Mouse (Mus musculus): ENCODE results near the gene Gstm5.
"Not testable (repeated sequence)": the region's sequence is repeated elsewhere in the genome, so short reads cannot be mapped to it uniquely, and the experiment has no call there.

Gene Gstm5

DNA sequence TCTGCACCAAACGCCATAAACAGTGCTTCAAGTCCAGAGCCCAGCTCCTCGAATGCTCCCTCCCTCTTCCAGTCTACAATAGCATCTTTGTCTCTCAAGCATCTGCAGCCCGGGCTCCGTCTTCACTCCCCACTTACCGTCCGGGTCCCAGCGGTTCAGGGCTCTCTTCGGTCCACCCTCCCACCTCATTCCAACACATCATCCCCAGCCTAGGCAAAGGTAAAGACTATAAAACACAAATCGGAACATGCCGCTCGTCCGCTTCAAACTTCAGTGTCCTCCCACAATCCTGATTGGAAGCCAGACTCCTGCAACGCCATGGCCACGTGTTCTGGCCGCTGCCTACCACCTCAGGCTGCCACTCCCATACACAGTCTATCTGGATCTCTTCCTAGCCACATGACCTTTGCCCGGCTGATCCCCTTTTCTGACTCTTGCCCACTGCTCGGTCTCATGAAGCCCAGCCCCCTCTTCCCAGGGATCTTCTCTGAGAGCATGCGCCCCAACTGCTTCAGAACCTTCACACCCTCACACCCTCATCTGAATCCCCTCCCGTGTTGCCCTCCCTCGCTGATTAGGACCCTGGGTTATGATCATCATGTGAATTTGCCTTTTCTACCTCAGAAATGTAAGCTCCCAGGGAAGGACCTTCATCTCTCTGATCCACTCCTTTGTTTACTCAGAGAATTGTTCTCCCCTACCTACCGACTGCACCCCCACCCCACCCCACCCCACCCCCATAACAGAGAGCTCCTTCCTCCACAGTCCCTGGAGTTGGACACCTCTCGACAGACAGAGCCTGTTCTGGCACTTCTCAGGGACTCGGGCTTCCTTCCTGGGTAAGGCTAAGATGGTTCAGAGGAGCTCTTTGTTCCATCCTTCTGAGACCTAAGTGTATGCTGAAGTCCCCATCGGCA is 22.0 kb upstream of the Gstm5 start:
- no peak for DNase-seq (ENCODE audit: low spot score)

DNA sequence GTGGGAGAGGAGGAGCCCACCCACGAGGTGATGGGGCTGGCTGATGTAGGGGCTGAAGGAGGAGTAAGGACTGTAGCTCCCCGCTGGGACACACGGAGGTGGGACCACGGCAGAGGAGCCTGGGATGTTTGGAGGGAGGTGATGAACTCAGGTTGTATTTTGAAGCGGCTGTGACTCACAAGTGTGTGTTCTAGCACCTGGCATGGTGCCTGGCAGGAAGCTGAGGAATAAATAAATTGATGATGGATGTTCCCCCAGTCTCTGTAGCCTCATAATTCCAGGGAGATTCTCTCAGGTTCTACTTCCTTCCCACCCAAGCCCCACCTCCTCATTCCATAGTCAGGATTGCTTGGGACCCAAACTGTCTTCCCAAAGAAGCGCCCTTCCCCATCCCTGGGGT is 20.4 kb upstream of the Gstm5 start:
- no peak for DNase-seq (ENCODE audit: low spot score)

DNA sequence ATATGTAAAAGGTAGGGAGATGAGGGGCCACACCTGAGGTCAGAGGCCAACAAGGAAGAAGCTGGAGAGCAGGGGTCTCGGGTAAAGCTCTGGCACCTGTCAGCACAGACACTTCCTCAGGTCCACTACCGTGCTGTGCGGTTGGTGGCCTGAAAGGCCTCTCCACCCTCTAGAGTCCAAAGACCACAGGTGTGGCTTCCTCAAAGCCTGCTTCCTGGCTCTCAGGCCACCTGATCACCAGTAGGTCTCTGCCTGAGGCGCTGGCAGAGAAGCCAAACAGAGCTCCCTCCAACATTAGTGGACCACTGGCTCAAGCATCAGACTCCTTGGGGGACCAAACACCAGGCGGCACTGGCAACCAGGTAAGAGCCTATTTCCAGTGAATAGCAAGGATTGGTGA is 18.6 kb upstream of the Gstm5 start, which contains the start of gene Eps8l3:
Gene Eps8l3 (plus strand): TSS at position 225 of the 400 bp plus-strand sequence.
- no peak for DNase-seq (ENCODE audit: low spot score)

DNA sequence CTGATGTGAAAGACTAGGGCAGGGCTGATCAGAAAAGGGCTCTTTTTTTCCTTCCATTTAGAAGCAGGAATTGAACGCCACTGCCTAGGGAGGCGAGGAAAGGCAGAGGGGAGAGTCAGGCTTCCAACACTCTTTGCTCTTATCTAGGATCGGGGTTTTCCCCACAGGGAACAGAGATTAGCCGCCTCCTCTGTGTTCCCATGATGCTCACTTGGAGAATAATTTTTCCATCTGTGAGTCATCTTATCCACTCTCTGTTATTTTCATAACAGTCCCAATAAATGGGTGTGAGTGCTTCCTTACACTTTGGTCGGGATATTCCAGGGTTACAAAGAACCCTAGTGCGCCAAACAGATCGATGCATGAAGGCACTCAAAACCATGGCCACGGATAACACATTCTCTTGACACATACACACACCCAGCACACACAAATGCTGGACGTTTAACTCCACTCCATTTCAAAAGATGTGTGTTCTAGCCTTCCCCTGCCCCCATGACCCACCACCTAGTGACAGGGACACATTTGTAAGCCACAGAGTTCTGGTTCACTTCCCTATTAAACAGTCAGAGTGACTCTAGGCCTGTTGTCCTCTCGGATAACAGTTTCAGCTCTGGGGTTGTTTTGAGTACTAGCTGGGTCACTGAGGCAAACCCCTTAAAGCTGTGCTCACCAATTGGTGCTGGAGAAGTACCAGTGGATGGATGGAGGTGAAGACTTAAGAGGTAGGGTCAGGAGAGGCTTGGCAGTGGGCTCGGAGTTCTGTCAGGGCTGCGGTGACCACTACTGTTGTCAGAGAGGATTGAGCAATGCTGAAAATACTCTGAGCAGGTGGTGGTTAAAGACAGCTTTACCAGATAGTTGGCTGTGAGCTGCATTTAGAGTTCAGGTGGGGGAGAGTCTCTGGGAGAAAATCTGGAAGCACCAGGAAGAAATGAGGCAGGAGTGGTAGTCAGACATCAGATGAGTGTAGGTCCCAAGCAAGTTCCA is 17.6 kb upstream of the Gstm5 start:
- no peak for DNase-seq (ENCODE audit: low spot score)

DNA sequence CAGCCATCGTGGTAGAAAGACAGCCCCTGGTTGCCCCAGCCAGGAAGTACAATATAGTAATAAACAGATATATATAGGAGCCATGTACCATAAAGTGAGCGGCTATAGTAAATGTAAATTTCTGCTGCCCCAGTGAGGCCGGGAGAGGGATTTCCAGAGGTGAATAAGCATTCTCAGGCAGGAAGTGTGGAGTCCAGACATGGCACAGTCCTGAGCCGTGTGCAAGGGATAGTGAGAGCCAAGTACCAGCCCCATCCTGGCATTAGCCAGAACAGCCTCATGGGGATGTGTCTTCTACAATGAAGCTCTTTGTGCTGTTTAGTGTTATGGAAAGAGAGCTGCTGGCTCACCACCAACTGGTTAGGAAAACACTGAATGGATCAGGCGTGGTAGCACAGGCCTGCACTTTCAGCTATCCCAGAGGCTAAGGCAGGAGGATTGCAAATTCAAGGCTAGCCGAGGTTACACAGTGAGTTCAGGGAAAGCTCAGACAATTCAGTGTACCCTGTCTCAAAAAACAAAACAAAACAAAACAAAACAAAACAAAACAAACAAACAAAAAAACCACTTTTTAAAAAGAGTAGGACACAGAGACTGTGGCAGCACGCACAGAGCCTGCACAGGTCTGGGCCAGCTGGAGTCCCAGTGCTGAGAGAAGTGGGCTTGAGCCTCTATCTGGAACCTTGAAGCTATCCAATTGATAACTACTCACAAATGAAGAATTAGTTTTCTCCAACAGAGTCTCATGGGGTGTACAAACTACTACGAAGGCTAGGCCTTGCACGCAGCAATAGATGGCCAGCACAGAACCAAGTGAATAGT is 7.7 kb upstream of the Gstm5 start:
- peak; percentile 91 for DNase-seq (ENCODE audit: low spot score)

DNA sequence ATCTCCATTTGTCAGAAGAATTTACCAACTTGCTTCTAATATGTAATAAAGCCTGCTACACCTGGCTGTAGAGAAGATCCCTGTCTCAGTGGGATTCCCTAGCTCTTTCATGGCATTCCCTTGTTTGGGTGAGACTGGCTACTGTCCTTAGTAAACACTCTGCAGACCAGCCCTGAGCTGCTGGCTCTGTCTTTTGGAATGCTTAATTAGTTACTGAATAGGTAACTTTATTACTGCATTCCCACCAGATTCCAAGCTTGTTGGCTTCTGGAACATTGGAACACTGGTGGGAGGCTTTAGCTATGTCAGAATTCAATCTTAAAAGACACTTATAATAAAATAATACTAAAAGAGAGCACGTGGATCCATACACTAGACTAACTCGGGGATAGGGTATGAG is 6.4 kb upstream of the Gstm5 start:
- DNase-seq (ENCODE audit: low spot score) = not testable (repeated sequence)

DNA sequence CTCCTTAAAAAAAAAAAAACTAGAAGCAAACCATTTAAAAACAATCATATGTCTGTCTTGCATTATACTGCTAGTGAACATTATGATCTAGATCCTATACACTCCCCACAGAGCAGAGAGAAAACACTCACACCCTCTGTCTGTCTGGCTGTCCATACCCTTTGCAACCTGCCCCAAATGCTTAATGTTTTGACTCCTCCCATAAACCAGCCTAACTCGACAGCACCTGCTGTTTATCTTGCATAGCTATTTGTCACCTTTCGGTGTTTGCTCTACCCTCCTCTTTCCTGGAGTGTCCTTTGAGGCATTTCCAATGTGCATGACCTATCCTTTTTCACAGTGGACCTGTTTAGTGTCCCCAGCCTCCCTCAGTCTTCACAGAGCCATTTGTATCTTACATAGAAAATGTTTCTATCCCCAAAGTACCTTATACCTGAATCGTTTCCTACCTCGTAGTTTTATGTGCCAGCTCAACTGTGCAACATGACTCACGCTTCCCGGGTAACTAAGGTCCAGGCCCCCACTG is 364 bp upstream of the Gstm5 start:
- no peak for DNase-seq (ENCODE audit: low spot score)

DNA sequence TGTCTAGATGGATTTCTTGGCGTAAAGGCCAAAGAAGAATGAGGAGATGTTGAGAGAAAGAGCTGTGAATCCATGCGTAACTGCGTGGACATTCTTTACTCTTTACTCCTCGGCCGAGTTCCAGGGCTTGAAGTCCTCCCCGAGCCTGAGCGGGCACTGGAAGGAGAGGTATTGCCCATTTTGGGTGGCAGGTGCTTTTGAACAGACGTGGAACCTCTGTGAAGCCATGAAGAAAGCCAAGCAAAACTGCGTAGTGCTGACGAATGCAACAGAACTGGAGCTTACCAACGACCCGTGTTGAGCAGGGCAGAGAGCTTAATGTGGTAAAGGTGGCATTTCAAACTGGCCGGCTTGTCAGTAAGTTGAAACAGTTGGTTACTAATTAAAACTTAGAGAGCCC is 3.1 kb downstream of the Gstm5 start:
- DNase-seq (ENCODE audit: low spot score) = no peak

DNA sequence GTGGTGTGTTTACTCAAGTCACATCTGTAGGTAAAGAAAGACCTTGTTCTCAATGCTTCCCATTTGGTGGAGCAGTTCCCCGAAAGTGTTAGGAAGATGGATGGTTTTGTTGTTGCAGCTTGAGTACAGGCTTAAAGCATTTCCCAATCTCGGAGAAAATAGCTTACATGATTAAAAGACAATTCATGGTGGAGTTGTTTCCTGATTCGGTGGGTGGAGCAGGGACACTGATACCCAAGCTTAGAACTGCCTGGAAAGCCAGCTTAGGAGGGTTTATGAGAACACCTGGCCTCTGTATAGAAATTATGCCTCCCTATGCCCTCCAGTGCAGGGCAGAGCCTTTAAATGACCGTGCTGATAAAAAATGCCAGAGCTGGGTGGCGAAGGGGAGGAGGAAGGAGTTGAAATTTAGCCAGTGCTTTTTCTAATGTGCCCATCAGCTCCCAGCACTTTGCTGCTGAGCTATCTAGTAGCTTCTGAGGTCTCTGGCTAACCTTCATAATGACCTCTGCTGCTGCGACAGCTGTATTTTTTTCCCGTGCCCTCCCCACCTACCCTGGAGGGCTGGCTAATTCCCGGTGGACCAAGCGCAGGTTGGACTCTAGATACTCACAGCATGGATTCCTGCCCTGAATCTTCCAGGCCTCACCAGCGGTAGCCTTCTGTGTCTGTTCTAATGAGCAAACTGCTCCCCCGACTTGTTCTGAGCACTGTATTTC is 5.5 kb downstream of the Gstm5 start:
- DNase-seq (ENCODE audit: low spot score) = no peak

DNA sequence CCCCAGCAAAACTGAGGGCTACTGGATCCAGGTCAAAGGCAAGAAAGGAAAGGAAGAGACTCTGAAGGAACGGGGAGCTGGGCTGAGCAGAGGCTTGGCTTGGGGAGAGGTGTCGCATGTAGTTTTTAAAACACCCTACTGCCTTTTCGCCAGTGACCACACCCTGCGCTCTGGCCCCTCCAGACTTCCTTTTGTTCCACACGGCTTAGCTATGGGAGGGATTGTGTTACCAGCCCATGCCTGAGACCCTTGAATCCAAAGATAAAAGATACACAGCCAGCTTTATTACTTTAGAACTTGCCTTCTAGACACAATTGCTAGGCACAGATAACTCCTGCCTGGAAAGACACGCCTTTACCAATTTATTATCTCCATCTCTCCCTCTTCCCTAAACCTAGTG is 10.3 kb downstream of the Gstm5 start:
- DNase-seq (ENCODE audit: low spot score) = no peak

DNA sequence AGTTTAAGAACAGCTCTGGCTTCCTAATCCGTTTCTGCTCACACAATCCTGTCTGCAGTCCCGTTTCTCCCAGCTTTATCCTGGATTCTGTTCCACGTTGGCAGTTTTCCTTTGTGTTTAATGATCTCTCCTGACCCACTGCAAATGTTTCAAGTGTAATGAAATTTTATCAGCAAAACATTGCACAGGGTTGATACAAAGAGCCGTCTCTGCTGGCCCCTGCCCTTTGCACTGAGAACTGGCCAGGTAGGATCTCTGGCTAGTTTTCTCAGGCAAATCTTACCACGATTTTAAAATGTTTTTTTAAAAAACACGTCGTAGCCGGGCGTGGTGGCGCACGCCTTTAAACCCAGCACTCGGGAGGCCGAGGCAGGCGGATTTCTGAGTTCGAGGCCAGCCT is 21.1 kb downstream of the Gstm5 start:
- no peak for DNase-seq (ENCODE audit: low spot score)

DNA sequence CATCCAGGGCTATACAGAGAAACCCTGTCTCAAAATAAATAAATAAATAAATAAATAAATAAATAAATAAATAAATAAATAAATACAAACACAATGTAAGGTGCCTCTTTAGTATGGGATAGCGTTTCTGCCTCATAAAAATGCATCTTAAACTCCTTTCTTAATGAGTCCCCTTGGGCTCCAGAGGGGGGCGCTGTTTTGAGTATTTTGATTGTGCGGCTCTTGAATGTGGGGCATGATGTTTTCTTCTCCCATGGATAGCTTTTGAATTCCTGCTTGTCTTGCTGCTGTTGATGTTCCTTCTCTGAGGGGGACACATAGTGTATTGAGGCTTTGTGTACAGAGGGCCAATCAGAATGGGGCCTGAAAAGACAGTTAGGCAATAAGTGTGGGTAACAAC is 21.5 kb downstream of the Gstm5 start:
- DNase-seq (ENCODE audit: low spot score) = no peak

DNA sequence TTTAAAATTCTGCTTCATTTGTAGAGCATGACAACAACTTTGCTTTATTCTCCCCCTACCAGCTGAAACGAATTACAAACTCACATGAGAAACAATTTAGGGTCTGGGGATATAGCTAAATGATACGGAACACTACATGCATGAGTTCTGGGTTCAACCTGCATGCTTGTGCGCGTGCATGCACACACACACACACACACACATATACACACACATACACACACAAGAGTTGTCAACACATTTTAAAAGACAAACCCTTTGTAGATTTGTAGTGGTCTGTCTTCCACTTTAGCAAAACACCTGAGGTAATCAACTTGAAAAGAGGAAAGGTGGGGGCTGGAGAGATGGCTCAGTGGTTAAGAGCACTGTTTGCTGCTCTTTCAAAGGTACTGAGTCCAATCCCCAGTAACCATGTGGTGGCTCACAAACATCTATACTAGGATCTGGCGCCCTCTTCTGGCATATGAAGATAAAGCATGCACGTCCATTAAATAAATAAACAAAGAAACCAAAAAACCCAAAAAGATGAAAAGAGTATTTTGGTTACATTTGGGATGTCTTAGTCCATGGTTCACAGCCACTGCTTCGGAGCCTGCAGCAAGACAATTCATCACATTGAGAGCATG is 22.3 kb downstream of the Gstm5 start:
- peak; percentile 73 for DNase-seq (ENCODE audit: low spot score)

DNA sequence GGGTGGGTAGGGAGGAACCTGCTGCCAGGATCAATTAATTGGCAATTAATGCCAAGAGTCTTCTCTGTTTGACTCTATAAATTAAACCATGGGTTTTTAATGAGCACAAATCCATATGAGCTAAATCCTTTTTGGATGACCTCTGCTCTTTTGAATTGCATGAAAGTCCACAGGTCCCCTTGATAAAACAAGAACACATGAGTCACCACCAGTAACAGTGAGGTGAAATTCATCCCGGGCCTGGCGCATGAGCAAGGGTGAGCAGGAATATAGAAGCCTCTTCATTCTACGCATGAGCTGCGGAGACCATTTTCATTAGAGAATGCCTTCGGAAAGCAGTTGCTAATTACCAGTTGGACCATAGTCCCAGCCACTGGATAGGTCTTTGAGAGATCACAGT is 24.7 kb downstream of the Gstm5 start:
- DNase-seq (ENCODE audit: low spot score) = no peak

DNA sequence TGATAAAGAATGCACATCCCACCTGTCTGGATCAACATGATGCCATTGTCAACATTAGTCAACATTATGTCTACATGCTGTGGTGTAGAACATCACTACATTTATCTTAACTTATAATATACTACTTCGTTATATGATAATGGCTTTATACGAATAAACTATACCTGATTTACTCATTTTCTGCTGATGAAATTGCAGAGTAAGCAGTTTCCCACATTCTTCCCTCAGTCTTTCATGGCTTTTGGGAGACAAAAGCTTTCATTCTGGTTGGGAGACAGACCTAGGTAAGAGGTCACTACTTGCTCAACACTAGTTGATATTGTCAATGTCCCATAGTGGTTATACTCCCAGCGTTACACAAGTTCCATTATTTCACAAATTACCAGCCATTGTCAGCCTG is 29.7 kb downstream of the Gstm5 start:
- no peak for DNase-seq (ENCODE audit: low spot score)

DNA sequence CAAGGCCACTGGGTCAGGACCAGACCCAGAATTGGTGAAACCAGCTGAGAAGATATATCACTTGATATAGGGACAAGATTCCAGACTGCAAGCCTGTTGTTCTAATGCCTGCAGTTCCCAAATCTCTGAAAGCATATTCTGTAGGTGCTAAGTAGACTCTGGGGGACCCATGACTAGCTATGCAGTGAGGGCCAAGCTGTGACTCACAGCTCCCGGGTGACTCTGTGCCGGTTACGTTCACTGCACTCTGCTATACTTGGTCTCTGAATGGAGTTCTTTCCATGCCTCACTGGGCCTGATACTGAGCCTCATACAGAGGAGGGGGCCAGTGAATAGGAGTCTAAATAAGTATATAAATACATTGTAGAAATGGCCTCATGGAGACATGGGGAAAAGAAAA is 32.2 kb downstream of the Gstm5 start:
- no peak for DNase-seq (ENCODE audit: low spot score)

DNA sequence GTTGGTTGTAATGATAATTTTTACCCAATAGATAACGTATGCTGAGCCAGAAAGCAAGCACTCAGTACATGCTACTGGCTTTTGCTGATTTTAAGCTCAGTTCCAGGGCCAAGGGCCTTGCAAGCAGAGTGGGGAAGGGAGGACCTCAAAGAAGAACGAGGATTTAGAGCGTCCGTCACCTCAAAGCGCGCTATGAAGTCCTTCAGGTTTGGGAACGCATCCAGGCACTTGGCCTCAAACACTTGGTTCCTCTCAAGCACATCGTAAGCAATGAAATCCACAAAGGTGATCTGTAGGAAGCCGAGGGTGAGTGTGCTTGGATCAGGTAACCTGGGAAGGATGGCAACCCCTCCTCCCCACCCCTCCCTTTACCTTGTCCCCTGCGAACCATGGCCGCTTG is 33.1 kb downstream of the Gstm5 start:
- DNase-seq (ENCODE audit: low spot score) = no peak

DNA sequence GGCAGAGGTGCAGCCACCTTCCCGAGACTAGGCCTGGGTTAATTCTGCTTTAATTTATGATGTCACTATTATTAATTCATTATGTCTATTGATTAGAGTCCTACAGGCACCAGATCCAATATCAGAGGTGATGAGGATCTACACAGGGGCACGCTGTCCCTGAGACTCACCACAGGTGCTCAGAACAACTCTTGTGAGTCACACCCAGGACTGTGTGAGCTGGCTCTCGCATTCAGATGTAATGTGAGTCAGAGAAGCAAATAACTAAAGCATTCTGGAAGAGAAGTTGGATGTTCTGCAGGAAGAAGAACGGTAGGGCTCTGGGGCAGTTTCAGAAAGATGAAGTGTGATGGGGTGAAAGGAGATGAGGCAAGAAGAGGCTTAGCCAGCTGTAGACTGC is 33.6 kb downstream of the Gstm5 start:
- no peak for DNase-seq (ENCODE audit: low spot score)

DNA sequence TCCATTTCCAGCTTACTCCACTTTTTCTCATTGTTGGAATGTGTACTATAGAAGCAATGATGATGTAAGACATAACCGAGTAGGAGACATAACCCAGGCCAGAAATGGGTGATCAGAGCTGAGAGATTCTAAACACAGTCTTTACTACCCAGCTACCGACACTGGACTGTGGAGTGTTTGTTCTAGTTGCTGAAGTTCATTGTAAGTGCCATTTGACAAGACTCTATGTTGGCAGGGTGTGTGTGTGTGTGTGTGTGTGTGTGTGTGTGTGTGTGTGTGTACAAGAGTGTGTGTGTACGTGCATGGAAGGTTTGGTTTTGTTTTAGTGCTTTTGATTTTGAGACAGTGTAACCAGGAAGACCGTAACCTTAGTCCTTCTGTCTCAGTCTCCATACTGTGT is 34.1 kb downstream of the Gstm5 start:
- no peak for DNase-seq (ENCODE audit: low spot score)

DNA sequence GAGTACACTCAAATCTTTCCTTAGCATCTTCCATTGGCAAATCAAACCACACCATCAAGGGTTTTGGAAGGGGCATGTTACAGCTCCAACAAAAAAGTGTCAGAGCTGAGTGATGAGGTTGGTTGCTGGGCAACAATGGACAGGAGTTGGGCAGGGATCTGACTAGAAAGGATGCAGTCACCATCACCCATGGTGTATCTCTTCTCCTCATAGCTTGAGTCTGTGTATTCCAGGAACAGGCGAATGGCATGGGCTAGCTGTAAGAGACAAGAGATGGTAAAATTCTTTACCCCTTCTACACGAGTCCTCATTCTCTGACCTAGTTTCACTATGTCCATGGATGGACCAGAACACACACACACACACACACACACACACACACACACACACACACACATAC is 35.5 kb downstream of the Gstm5 start:
- DNase-seq (ENCODE audit: low spot score) = no peak

DNA sequence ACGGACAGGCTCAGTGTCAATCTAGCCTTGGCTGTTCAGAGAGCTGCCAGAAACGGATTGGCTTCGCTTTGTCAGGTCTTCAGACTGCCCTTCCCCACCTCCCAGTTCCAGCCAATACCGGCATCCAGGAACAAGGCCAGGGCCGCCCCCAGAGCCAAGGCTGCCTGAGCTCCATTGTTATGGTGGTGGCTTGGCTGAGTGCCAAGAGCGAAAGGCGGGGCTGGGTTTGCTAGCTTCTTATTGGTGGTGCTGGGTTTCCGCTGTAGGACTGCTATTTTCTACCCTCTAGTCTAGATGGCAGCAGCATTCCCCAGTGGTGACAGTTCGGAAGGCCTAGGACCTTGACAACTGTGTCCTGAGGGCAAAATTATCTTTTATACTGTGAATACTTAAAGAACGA is 36.0 kb downstream of the Gstm5 start, which contains the start of gene Gstm7:
Gene Gstm7 (minus strand): TSS at position 148 of the 400 bp plus-strand sequence.
- peak; percentile 85 for DNase-seq (ENCODE audit: low spot score)
